In the genomic region with DNA sequence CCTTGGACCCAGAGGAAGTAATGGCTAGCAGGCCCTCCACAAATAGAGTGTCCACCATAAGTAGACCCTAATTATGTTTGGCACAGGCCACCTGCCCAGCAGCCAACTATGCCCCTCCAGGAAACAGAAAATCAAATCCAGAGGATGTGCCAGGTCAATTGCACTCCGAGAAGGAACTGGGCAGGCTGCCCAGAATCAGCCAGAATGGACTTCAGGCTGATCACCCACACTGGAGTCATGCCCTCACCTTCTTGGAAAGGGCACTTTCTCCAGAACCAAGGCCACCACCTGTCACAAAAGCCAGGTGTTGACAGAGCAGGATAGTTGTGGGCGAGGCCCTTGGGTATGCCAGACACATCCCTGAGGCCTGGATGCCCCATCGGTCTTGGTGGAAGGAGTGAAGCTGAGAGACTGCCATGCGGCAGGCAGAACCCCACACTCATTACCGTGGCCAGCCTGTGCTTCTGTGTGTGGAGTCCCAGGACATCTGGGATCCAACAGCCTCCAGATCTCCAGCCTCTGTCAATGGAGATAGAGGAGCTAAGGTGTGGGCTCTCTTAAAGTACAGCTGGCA, we compare ENCODE assay signal across 10 mouse cellular contexts.
DNase-seq lines count a peak whose midpoint lies in the region; ATAC-seq and TF ChIP-seq lines count a peak whose summit lies in the region.
"Had no signal": no experiment of that assay in that cellular context is flagged by ENCODE, and none has a peak within 500 bp of the region (broad histone marks: within the 10 kb centered on the region; RNA-seq: fewer than 3 reads in every experiment).

No protein-coding gene starts in this region.

- no peak overlapping the region for H3K4me2 ChIP-seq in heart, embryonic 16.5 days (ENCODE audit: low read depth, low read length)
- H3K4me2 ChIP-seq: liver, embryonic 11.5 days; neural tube, embryonic 13.5 days had no signal

- no peak for TF ChIP-seq POLR2A in cerebellum, adult 2 months (IDR thresholded peaks at IDR 0.05; ENCODE audit: borderline replicate concordance, insufficient read depth, low read length)

- H3K36me3 ChIP-seq in heart, embryonic 16.5 days (ENCODE audit: control insufficient read depth, insufficient read depth): no peaks in the 10 kb centered on the region
- H3K36me3 ChIP-seq: neural tube, embryonic 13.5 days had no signal

- H3K27me3 ChIP-seq in cerebellum, adult 2 months (ENCODE audit: control insufficient read depth, insufficient read depth, low read length): no peaks in the 10 kb centered on the region
- no peaks in the 10 kb centered on the region for H3K27me3 ChIP-seq in heart, embryonic 16.5 days (ENCODE audit: control insufficient read depth, insufficient read depth, low read length)
- H3K27me3 ChIP-seq: neural tube, embryonic 13.5 days had no signal

- H3K4me3 ChIP-seq in cerebellum, adult 2 months (replicated peaks; ENCODE audit: insufficient read depth, low read depth, low read length): no peak overlapping the region
- H3K4me3 ChIP-seq in heart, embryonic 16.5 days (ENCODE audit: low read length): no peak overlapping the region
- H3K4me3 ChIP-seq: neural tube, embryonic 13.5 days had no signal

- intact Hi-C loops in left cerebral cortex, postnatal 4 days (cut with DNase I): no loop called here

- WGBS in cerebellum, adult 2 months: 30% methylated on average over 5 of the region's 5 CpGs
- WGBS in heart, embryonic 16.5 days: 59% methylated on average over 5 of the region's 5 CpGs

- ATAC-seq in heart, embryonic 16.5 days (replicated peaks; ENCODE audit: extremely low read depth, insufficient read depth, low FRiP score): peak; percentile 76
- no peak for ATAC-seq in megakaryocyte progenitor cell, adult 5-6 weeks (replicated peaks; ENCODE audit: poor library complexity)

- peaks cover 4% of the 10 kb centered on the region; the same call in 1 of the 2 replicates for H3K4me1 ChIP-seq in cerebellum, adult 2 months (ENCODE audit: control insufficient read depth, insufficient read depth, low read length)
- peaks cover 14% of the 10 kb centered on the region for H3K4me1 ChIP-seq in heart, embryonic 16.5 days (ENCODE audit: control insufficient read depth, insufficient read depth, low read length)

- DNase-seq in cerebellum, postnatal 10 days: peak; percentile 88 to 92
- DNase-seq in cerebellum, adult 2 months: no peak
- peak; percentile 86 for DNase-seq in left cerebral cortex, postnatal 4 days
- no peak for DNase-seq in left cerebral cortex, adult 9 months (ENCODE audit: low spot score in 2 of 2)
- DNase-seq in lung, postnatal 10 days: peak; percentile 74
- no peak for DNase-seq in urinary bladder, postnatal 25 days (ENCODE audit: low spot score)

- no peak for TF ChIP-seq CTCF in cerebellum, adult 2 months (IDR thresholded peaks at IDR 0.05; ENCODE audit: borderline replicate concordance, insufficient read depth, low read depth, low read length)

- H3K27ac ChIP-seq in cerebellum, adult 2 months (ENCODE audit: insufficient read depth, low read length): no peak overlapping the region
- H3K27ac ChIP-seq in heart, embryonic 16.5 days (ENCODE audit: low read length): peak overlapping the region; percentile 74
- H3K27ac ChIP-seq: neural tube, embryonic 13.5 days had no signal

- H3K9me3 ChIP-seq in heart, embryonic 16.5 days (replicated peaks; ENCODE audit: control insufficient read depth, low read length): no peaks in the 10 kb centered on the region
- H3K9me3 ChIP-seq: neural tube, embryonic 13.5 days had no signal

- H3K9ac ChIP-seq in heart, embryonic 16.5 days (ENCODE audit: low read length): no peak overlapping the region
- H3K9ac ChIP-seq: neural tube, embryonic 13.5 days had no signal

Comparison
In these comparisons a context has a peak if more than half of its experiments do, and no peak if none do; other contexts are left out.
1. DNase-seq: peak in cerebellum, postnatal 10 days (2 of 2), left cerebral cortex, postnatal 4 days (single experiment) and lung, postnatal 10 days (single experiment); none in cerebellum, adult 2 months (0 of 2), left cerebral cortex, adult 9 months (0 of 2) and urinary bladder, postnatal 25 days (single experiment).